Mouse (Mus musculus): ENCODE results near the gene Nlrp1a.

DNA sequence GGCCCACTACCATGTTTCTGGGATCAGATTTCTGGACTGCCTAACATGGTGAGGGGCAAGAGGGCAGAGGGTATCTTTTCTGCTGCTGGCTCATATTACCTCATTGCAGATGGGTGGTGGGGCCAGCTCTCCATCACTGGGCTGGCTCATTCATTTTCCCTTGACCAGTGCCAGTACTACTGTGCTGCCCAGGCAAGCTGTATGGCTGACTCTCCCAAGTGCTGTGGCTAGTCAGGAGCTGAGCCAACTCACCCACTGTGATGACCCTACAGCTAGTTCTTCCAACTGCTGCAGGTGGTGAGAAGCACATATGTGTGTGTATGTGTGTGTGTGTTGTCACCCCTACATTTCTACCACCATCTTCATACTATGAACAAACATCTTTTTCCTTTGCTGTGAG, 40.6 kb downstream of the Nlrp1a start:
- no peak for TF ChIP-seq CTCF (IDR thresholded peaks at IDR 0.05; ENCODE audit: insufficient read depth, low read depth, low read length)
- no peak for TF ChIP-seq POLR2A (IDR thresholded peaks at IDR 0.05; ENCODE audit: insufficient read depth, low read depth, low read length)

Data from olfactory bulb, adult 2 months (tissue).